Mouse (Mus musculus): ENCODE data around the gene Fnbp1l. TPM values are rescaled to one million over a fixed set of nuclear protein-coding genes. Genes with fewer than 3 reads are reported as not detected.

Fnbp1l gene
- total and polyA plus RNA-seq, 3 experiments: 1.5 to 2.0 (median 2.0) TPM

DNA sequence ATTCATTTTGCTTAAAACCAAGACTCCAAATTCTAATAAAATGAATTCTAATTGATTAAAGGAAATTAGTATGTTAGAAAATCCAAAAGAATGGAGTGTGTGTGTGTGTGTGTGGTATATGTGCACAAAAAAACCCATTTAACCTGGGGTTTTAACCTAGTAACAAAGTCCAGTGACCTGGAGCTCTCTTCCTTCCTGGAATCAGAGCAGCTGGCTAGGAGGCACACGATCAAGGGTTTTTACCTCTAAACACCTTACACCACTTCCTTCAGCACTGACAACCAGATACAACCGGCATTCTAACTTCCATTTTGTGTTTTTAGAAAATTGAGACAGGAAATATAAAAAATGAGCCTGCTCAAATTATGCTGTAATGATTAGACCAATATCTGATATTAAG is 74.2 kb downstream of the Fnbp1l start:
- H3K4me3 ChIP-seq (replicated peaks in 1 of 3; ENCODE audit: low read depth in 2 of 3, low read length in 2 of 3, poor library complexity in 1 of 3): no peak overlapping the region
- dilution Hi-C loops (cut with MboI; ENCODE audit: extremely low pct_ligation_motif_present, extremely low pct_unique_long_range_greater_than_20kb, low sequenced_read_pairs) (no loop called here), in situ Hi-C loops (cut with MboI; ENCODE audit: low pct_ligation_motif_present, low pct_unique_long_range_greater_than_20kb, low sequenced_read_pairs) (no loop called here)
- TF ChIP-seq MAZ (IDR thresholded peaks at IDR 0.05; ENCODE audit: low read depth, low read length) (no peak), ZKSCAN1 (IDR thresholded peaks at IDR 0.05; ENCODE audit: borderline replicate concordance, low read depth, low read length) (no peak), CHD1 (IDR thresholded peaks at IDR 0.05; ENCODE audit: low read depth, low read length) (no peak), MAX (IDR thresholded peaks at IDR 0.05; ENCODE audit: low read length) (no peak), MEF2A (IDR thresholded peaks at IDR 0.05; ENCODE audit: borderline replicate concordance, low read depth, low read length) (no peak), ETS1 (conservative IDR thresholded peaks at IDR 0.05; ENCODE audit: low read depth, low read length) (no peak), HCFC1 (IDR thresholded peaks at IDR 0.05; ENCODE audit: low read depth, low read length) (no peak), E2F4 (IDR thresholded peaks at IDR 0.05; ENCODE audit: insufficient replicate concordance, low read depth, low read length) (no peak), EP300 (IDR thresholded peaks at IDR 0.05; ENCODE audit: low read length) (no peak), SMC3 (IDR thresholded peaks at IDR 0.05; ENCODE audit: low read depth, low read length) (no peak), RAD21 (IDR thresholded peaks at IDR 0.05; ENCODE audit: low read depth, low read length) (no peak), NRF1 (IDR thresholded peaks at IDR 0.05; ENCODE audit: low read depth, low read length) (no peak)
- no peaks in the 10 kb centered on the region for H3K9me3 ChIP-seq (replicated peaks; ENCODE audit: low read length)
- H3K4me1 ChIP-seq (ENCODE audit: control insufficient read depth in 1 of 2, insufficient read depth in 2 of 2): peaks cover 0 to 6% of the 10 kb centered on the region in 2 experiments; a peak in 1 of 4 replicates
- H3K4me2 ChIP-seq (ENCODE audit: insufficient read depth, low read depth, poor library complexity, severe bottlenecking): no peak overlapping the region
- H3K36me3 ChIP-seq (replicated peaks in 1 of 2; ENCODE audit: control insufficient read depth in 1 of 2, insufficient read depth in 1 of 2, low read length in 1 of 2): peaks cover 0 to 3% of the 10 kb centered on the region in 2 experiments
- H3K27me3 ChIP-seq (replicated peaks): no peaks in the 10 kb centered on the region
- no peaks in the 10 kb centered on the region for H3K79me2 ChIP-seq (replicated peaks; ENCODE audit: control insufficient read depth, extremely low read depth, insufficient read depth, poor library complexity, severe bottlenecking)
- no peak overlapping the region for H3K9ac ChIP-seq (ENCODE audit: insufficient read depth, low read depth)
- H3K27ac ChIP-seq (ENCODE audit: insufficient read depth, low read depth): no peak overlapping the region
- DNase-seq (ENCODE audit: extremely low read depth): no peak

DNA sequence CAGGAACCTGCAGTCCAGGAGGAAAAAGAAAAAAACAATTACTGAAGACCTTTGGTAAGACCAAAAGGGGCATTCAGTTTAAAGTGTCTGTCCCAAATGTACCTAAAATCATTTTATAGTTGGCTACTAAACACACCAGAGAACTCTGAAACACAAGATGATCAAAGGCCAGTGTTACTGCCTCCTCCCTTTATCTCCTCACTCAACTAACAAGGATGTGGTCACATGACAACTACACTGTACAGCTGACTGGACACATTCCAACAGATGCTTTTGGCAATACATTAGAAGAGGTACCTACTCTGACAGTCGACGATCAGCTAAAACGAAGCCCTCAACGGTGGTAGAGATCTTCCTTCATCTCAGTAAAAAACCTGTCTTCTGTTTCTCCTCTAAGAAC is 78.6 kb downstream of the Fnbp1l start:
- no peak overlapping the region for H3K4me2 ChIP-seq (ENCODE audit: insufficient read depth, low read depth, poor library complexity, severe bottlenecking)
- no peak for DNase-seq (ENCODE audit: extremely low read depth)
- H3K9me3 ChIP-seq (replicated peaks; ENCODE audit: low read length): no peaks in the 10 kb centered on the region
- H3K36me3 ChIP-seq (replicated peaks in 1 of 2; ENCODE audit: control insufficient read depth in 1 of 2, insufficient read depth in 1 of 2, low read length in 1 of 2): peaks cover 0 to 3% of the 10 kb centered on the region in 2 experiments
- no peak overlapping the region for H3K27ac ChIP-seq (ENCODE audit: insufficient read depth, low read depth)
- in situ Hi-C loops (cut with MboI; ENCODE audit: low pct_ligation_motif_present, low pct_unique_long_range_greater_than_20kb, low sequenced_read_pairs): no loop called here
- peaks cover 0 to 6% of the 10 kb centered on the region in 2 experiments; a peak in 1 of 4 replicates for H3K4me1 ChIP-seq (ENCODE audit: control insufficient read depth in 1 of 2, insufficient read depth in 2 of 2)
- no peak overlapping the region for H3K4me3 ChIP-seq (replicated peaks in 1 of 3; ENCODE audit: low read depth in 2 of 3, low read length in 2 of 3, poor library complexity in 1 of 3)
- H3K27me3 ChIP-seq (replicated peaks): no peaks in the 10 kb centered on the region
- dilution Hi-C loops (cut with MboI; ENCODE audit: extremely low pct_ligation_motif_present, extremely low pct_unique_long_range_greater_than_20kb, low sequenced_read_pairs): no loop called here
- no peak overlapping the region for H3K9ac ChIP-seq (ENCODE audit: insufficient read depth, low read depth)
- no peak for TF ChIP-seq E2F4 (IDR thresholded peaks at IDR 0.05; ENCODE audit: insufficient replicate concordance, low read depth, low read length)
- no peak for TF ChIP-seq ZKSCAN1 (IDR thresholded peaks at IDR 0.05; ENCODE audit: borderline replicate concordance, low read depth, low read length)
- TF ChIP-seq BHLHE40 (IDR thresholded peaks at IDR 0.05; ENCODE audit: low read depth, low read length): no peak
- TF ChIP-seq USF2 (conservative IDR thresholded peaks at IDR 0.05; ENCODE audit: low read depth, low read length): no peak
- TF ChIP-seq SMC3 (IDR thresholded peaks at IDR 0.05; ENCODE audit: low read depth, low read length): no peak
- no peak for TF ChIP-seq MEF2A (IDR thresholded peaks at IDR 0.05; ENCODE audit: borderline replicate concordance, low read depth, low read length)
- no peak for TF ChIP-seq ETS1 (conservative IDR thresholded peaks at IDR 0.05; ENCODE audit: low read depth, low read length)
- TF ChIP-seq HCFC1 (IDR thresholded peaks at IDR 0.05; ENCODE audit: low read depth, low read length): no peak
- TF ChIP-seq MYC (IDR thresholded peaks at IDR 0.05; ENCODE audit: low read depth, low read length): no peak
- no peak for TF ChIP-seq ZNF384 (IDR thresholded peaks at IDR 0.05; ENCODE audit: low read depth, low read length)
- H3K79me2 ChIP-seq (replicated peaks; ENCODE audit: control insufficient read depth, extremely low read depth, insufficient read depth, poor library complexity, severe bottlenecking): no peaks in the 10 kb centered on the region

Data from CH12.LX (cell line).